Mouse (Mus musculus) kidney, postnatal 4 days (tissue): ENCODE results near the gene Peli3.
"Not testable (repeated sequence)": the region's sequence is repeated elsewhere in the genome, so short reads cannot be mapped to it uniquely, and the experiment has no call there.

Experiments
- DNase-seq, 2 experiments: peaks; one replicate each; pipeline ENCODE4 v3.0.0; 2021; ENCODE audit warnings: mixed read lengths in 2 of 2

Peli3 gene

DNA sequence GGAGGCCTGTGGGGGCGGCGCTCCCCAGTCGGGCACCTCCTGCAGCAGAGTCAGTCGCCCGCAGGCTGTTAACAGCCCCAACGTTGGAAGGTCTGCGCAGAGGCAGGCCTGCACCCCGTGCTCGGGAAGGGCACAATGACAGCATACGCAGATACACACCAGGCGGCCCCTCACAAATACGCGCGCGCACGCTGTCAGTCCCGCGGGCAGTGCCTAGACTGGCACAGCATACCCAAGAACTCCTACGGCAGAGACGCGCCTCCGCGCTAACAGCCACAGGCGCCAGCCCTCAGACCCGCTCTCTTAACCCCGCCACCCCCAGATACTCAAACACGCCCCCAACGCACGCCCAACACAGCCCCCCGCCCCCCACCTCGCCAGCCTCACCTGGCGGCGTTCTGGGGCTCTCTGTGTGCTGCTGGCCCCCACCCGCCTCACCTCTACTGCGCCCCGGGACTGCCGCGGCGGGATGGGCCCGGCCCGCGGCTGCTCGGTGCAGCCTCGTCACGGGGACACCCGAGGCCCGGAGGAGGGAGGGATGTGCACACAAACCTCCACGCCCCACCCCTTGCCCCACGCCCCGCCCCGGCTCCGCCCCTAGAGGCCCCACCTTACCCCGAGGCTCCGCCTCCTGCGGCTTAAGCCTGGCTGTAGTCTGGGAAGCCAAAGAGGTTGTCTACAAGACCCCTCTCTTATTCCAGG lies at the start of gene Peli3:
TSS of gene Peli3 (minus strand) at position 577 of the 702 bp plus-strand sequence.
- peak; percentile 92 to 93 for DNase-seq

GRCm38 (mm10) chr19:4992371-4992770 lies 49.4 kb upstream of the Peli3 start:
- DNase-seq: peak; percentile 26 to 34

GRCm38 (mm10) chr19:4990716-4991115 lies 47.8 kb upstream of the Peli3 start:
- peak in 1 of 2 experiments; percentile 7 for DNase-seq

DNA sequence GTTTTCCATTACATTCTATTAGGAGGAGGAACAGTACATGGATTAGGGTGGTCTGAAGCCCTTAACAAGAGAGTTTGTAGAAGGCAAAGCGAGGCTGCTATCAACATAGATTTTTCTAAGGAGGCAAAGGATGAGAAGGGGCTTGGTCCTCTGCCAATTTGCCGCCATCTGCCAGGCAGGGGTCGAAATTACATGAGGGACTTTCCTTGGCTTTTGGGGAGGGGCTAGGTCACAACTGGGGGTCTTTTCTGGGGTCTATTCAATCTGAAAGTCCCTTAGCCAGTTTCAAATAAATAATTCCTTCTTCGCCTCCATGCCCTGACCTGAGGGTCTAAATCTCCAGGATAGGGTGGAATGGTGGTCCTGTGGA lies 47.3 kb upstream of the Peli3 start, which contains the start of gene Npas4:
TSS of gene Npas4 (minus strand) at position 61 of the 370 bp plus-strand sequence.
- DNase-seq: no peak

DNA sequence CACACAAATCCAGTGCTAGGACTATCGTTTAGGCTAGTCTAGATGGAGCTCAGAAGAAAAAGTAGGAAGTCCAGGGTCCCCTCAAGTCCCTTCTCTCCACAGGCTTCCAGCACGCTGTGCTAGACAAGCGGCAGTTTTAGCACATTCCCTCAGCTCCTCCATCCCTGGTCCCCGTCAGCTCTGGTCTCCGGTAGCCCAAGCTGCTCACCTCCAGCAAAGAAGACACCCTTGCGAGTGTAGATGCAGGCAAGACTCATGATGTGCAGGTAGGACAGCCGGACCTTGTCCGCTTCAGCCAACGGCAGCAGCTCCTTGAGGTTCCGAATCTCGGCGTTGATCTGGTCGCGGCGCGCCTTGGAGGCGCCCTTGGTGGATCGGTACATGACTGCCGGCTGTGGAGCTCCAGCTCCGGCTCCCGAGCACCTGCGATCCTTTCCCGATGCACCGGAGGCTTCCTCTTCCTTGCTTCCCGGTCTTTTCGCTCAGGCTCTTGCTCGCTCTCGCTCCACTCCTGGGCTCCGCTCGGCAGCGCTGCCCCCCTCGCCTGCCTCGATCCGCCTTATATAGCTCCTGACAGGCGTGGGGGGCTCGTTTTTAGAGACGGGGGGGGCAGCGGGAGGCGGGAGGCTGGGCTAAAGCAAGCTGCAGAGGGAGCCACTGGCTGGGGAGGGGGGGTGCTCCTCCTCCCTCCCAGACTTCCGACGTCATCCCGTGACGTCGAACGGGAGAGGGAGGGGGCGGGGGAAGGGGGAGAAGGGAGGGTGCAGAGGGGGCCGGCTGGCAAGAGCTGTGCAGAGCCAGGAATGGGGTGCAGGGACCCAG lies 46.7 kb upstream of the Peli3 start:
- DNase-seq: no peak

DNA sequence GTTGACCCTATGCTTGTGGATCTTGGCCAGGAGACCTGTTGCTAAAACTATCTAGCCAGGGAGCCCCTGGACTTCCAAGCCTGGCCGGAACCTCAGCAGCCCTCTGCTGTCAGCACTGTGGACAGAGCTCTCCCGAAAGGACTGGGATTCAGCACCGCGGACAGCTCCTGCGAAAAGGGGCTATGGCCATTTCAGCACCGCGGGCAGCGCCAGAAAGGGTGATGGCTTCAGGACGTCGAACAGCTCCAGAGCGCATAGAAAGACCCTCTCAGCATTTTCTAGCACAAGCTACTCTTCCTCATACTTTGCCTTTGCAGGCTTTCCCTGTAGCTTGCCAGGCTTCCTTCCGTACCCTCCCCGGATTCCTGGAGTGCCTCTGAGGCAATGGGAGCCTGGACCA lies 46.1 kb upstream of the Peli3 start:
- DNase-seq: peak; percentile 97 to 99

- DNase-seq: peak; percentile 33 to 40
These were observed 38.8 kb upstream of the Peli3 start for GRCm38 (mm10) chr19:4981767-4982166.

DNA sequence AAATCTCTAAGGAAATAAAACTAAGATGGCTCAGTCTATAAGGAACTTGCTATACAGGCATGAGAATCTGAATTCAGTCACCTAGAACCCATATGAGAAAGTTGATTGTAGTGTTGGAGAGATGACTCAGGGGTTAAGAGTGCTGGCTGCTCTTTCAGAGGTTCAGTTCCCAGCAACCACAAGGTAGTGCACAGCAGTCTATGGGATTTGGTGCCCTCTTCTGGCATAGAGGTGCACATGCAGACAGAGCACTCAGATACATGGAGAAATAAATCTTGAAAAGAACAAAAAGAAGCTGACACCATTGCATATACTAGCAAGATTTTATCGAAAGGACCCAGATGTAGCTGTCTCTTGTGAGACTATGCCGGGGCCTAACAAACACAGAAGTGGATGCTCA lies 25.3 kb upstream of the Peli3 start:
- no peak for DNase-seq

DNA sequence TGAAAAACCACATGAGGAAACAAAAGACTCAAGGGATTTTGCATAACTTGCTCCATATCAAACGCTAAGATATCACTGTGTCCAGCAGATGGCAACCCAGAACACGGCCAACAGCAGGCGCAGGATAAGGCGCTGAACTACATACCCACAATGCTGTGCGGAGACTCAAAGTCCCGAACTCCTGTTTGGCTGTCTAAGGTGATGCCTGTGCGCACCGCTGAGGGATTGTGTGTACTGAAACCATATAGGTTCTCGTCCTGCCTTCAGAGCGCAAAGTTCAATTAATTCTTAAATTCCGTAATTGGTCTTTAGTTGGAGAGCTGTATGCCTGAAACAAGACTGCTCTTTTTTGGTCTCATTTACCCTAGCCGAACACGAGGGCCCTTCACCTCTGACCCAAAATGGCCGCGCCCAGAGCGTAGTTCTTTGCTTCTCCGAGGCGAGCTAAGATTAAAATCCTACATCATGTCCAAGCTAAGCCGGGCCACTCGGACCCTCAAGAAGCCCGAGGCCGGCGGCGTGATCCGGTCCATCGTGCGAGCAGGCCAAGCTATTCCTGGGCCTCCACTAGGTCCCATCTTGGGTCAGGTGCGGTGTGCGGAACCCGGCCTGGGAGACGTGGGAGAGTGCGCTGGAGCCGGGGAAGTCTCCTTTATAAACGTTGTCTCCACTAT lies 19.1 kb upstream of the Peli3 start, which contains the start of gene Mrpl11:
TSS of gene Mrpl11 (plus strand) at position 220 of the 674 bp plus-strand sequence.
- DNase-seq: peak; percentile 92 to 94

- not testable (repeated sequence) for DNase-seq
These were observed 5.7 kb upstream of the Peli3 start for GRCm38 (mm10) chr19:4948641-4949040.

- DNase-seq: no peak
These were observed 2.6 kb upstream of the Peli3 start for GRCm38 (mm10) chr19:4945540-4945939.

DNA sequence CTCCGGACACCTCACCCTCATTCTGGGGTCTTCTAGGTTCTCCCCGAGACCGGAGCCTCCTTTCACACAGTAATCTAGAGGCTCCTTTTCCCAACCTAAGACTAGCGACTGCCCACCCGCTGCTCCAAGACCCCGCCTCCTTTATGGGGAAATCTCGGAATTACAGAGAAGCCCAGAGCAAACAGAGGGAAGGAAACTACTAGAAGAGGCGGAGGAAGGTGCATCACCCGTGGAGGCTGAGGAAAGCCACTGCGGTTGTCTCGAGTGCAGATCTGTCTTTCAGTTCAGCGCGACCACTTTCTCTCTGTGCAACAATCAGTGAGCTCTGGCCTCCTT lies 294 bp upstream of the Peli3 start:
- DNase-seq: no peak

DNA sequence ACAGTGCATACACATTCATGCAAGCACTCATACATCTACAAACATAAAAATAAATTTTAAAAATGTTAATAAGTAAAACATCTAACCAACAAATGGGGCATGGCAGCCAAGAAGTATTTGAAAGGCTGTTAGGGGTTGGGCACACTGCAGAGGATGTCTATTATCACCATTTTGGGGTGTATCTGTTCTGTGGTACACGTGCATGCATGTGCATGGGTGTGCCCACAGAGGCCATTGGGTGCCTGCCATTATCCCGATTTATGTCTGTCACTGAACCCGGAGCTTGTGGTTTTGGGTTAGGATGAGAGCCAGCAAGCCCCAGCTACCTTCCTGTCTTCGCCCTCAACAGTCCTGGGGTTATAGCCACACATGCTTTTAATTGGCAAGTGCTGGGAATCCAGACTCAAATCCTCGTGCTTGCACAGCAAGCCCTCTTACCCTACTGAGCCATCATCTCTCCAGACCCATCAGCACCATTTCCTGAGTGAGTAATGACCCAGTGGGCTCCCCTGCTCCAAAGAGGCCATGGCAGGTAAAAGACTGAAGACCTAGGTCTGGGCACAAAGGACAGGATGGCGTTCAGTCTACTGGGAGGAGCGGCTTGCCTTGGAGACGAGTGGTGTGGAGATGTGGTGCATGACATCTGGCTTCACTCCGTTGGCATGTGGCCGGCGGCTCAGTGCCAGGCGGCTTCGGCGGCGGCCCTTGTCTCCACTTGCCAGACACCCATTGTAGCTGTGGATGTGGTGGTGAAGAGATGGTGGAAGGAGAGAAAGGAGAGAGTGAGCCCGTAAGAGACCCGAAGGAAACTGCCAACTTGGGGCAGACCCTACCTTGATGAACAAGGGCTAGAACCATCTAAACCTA lies 5.2 kb downstream of the Peli3 start:
- DNase-seq: no peak

DNA sequence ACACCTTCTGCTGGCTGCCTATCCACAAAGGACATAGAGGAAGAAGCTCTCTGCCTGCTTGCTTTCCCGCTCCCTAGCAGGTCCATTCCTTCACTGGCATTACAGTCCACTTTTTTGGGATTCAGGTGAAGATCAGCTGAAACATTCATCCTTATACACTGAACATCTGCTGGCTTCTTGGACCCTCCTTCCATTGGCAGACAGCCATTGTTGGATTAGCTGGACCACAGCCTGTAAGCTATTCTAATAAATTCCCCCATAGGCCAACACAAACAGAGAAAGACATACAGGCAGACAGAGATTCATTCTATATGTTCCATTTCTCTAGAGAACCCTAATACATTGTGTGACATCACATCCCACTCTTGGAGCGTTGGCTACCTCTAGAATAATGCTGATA lies 6.0 kb downstream of the Peli3 start:
- DNase-seq: no peak

- peak; percentile 15 to 28 for DNase-seq
These were observed 14.1 kb downstream of the Peli3 start for GRCm38 (mm10) chr19:4928781-4929180.

GRCm38 (mm10) chr19:4927904-4928531 lies 14.9 kb downstream of the Peli3 start, which contains the start of gene Dpp3:
Gene Dpp3, minus strand, starts transcription at chr19:4928287.
- peak; percentile 100 for DNase-seq

- DNase-seq: no peak
These were observed 17.6 kb downstream of the Peli3 start for GRCm38 (mm10) chr19:4925121-4925860.

GRCm38 (mm10) chr19:4919652-4920051 lies 23.3 kb downstream of the Peli3 start:
- no peak for DNase-seq

GRCm38 (mm10) chr19:4916827-4917226 lies 26.1 kb downstream of the Peli3 start:
- no peak for DNase-seq

- no peak for DNase-seq
These were observed 26.9 kb downstream of the Peli3 start for GRCm38 (mm10) chr19:4915924-4916603.

- DNase-seq: no peak
These were observed 33.6 kb downstream of the Peli3 start for GRCm38 (mm10) chr19:4909376-4909775.
